Mouse (Mus musculus): ENCODE data around the gene Cd9. TPM values are rescaled to one million over a fixed set of nuclear protein-coding genes. Genes with fewer than 3 reads are reported as not detected.

The Cd9 gene
- polyA plus RNA-seq (2016; fragmentation: Nextera tagmentation; extraction: Ambion mirVana), result 88.3 and 93.3 TPM in 2 replicates

DNA sequence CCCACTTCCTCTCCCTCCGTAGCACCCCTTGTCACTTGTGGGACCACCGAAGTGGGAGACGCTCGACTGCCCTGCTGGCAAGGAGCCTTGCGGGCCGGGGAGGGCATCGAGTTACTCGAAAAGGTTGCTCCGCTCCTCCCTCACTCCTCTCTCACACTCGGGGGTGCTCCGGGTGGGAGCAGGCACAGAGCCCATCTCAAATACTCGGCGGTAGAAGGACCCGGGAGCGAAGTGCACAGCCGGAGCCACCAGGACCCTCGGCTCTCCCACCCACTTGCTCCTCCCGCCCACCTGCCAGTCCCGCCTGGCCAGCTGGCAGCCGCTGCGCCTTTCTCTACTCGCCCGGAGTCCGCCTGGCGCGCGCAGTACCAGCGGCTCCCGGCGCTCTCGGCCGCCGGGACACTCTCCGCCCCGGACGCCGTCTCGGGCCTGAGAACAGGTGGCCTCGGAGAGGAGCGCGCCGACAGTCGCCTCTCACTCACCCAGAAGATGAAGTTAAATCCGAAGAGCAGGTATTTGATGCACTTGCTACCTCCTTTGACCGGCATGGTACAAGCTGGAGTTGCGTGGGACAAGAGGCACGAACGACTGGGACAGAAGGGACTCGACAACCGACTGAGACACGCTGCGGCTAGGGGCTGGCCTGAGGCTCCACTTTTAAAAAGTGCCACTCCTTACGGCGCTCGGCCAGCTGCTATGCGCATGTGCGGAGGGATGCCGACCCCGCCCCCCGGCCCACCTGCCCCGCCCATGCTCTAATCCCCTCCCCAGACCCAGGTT is at the start of gene Cd9:
Gene Cd9, minus strand, starts transcription at position 700 of the 780 bp plus-strand sequence.
- peaks cover 48% of the 10 kb centered on the region for H3K4me1 ChIP-seq
- H3K9me3 ChIP-seq (replicated peaks), result no peaks in the 10 kb centered on the region
- H3K27me3 ChIP-seq (replicated peaks), result peaks cover 42% of the 10 kb centered on the region
- WGBS (ENCODE audit: insufficient replicate concordance), result under 1% methylated on average over 60 of the region's 61 CpGs
- ATAC-seq, result peak; percentile 67
- no peak within 1 kb of the TSS for H3K27ac ChIP-seq
- H3K4me2 ChIP-seq, result peak within 1 kb of the TSS; percentile 83
- H3K4me3 ChIP-seq, result peak within 1 kb of the TSS; percentile 64
- H3K9ac ChIP-seq, result peak within 1 kb of the TSS; percentile 67
- H3K36me3 ChIP-seq, result no peaks in the 10 kb centered on the region

- Histone ChIP-seq H3K36me3 (no peaks in the 10 kb centered on the region), H3K9ac (no peak overlapping the region), H3K27ac (0 out of 2 replicates have a peak overlapping the region, but pooled peaks have one; percentile 8), H3K4me2 (peak overlapping the region; percentile 21; the same call in 1 of the 2 replicates), H3K4me3 (no peak overlapping the region), H3K4me1 (peaks cover 33% of the 10 kb centered on the region), H3K27me3 (replicated peaks) (0 out of 2 replicates have a peak, but pooled peaks cover 2% of the 10 kb centered on the region), H3K9me3 (replicated peaks) (no peaks in the 10 kb centered on the region)
- WGBS (ENCODE audit: insufficient replicate concordance), result 24% methylated on average over 6 of the region's 6 CpGs
- peak; percentile 77 for ATAC-seq
Measured at GRCm38 (mm10) chr6:125541296-125541695, 46.7 kb upstream of the Cd9 start.

GRCm38 (mm10) chr6:125540826-125541225 is 46.2 kb upstream of the Cd9 start:
- no peaks in the 10 kb centered on the region for H3K36me3 ChIP-seq
- peak overlapping the region; percentile 66; the same call in 1 of the 2 replicates for H3K27ac ChIP-seq
- ATAC-seq, result no peak; the same call in 1 of the 2 replicates
- 62% methylated on average over 6 of the region's 6 CpGs for WGBS (ENCODE audit: insufficient replicate concordance)
- no peaks in the 10 kb centered on the region for H3K9me3 ChIP-seq (replicated peaks)
- H3K4me3 ChIP-seq, result no peak overlapping the region
- H3K4me1 ChIP-seq, result peaks cover 33% of the 10 kb centered on the region
- H3K4me2 ChIP-seq, result peak overlapping the region; percentile 21; the same call in 1 of the 2 replicates
- H3K27me3 ChIP-seq (replicated peaks), result no peaks in the 10 kb centered on the region
- no peak overlapping the region for H3K9ac ChIP-seq

GRCm38 (mm10) chr6:125540199-125540598 is 45.6 kb upstream of the Cd9 start:
- H3K4me3 ChIP-seq, result no peak overlapping the region
- peak; percentile 46; the same call in 1 of the 2 replicates for ATAC-seq
- H3K27ac ChIP-seq, result peak overlapping the region; percentile 66; the same call in 1 of the 2 replicates

GRCm38 (mm10) chr6:125539423-125539822 is 44.8 kb upstream of the Cd9 start:
- no peak overlapping the region for H3K4me2 ChIP-seq
- H3K4me3 ChIP-seq, result no peak overlapping the region
- no peak for ATAC-seq
- WGBS (ENCODE audit: insufficient replicate concordance), result 45% methylated on average over 8 of the region's 8 CpGs
- H3K27me3 ChIP-seq (replicated peaks), result no peaks in the 10 kb centered on the region
- H3K36me3 ChIP-seq, result no peaks in the 10 kb centered on the region
- H3K9me3 ChIP-seq (replicated peaks), result no peaks in the 10 kb centered on the region
- H3K4me1 ChIP-seq, result peaks cover 39% of the 10 kb centered on the region
- 0 out of 2 replicates have a peak overlapping the region, but pooled peaks have one; percentile 3 for H3K27ac ChIP-seq
- H3K9ac ChIP-seq, result no peak overlapping the region

More at GRCm38 (mm10) chr6:125540199-125540598, 45.6 kb upstream of the Cd9 start:
- Histone ChIP-seq H3K4me1 (peaks cover 33% of the 10 kb centered on the region), H3K36me3 (no peaks in the 10 kb centered on the region), H3K9me3 (replicated peaks) (no peaks in the 10 kb centered on the region), H3K9ac (0 out of 2 replicates have a peak overlapping the region, but pooled peaks have one; percentile 28), H3K4me2 (0 out of 2 replicates have a peak overlapping the region, but pooled peaks have one; percentile 13), H3K27me3 (replicated peaks) (no peaks in the 10 kb centered on the region)
- WGBS (ENCODE audit: insufficient replicate concordance), result 37% methylated on average over 10 of the region's 10 CpGs

GRCm38 (mm10) chr6:125538469-125538868 is 43.9 kb upstream of the Cd9 start:
- Histone ChIP-seq H3K36me3 (no peaks in the 10 kb centered on the region), H3K9ac (no peak overlapping the region), H3K4me1 (peaks cover 40% of the 10 kb centered on the region), H3K9me3 (replicated peaks) (no peaks in the 10 kb centered on the region), H3K27me3 (replicated peaks) (no peaks in the 10 kb centered on the region), H3K4me3 (no peak overlapping the region), H3K4me2 (no peak overlapping the region), H3K27ac (no peak overlapping the region)
- WGBS (ENCODE audit: insufficient replicate concordance), result 65% methylated on average over 5 of the region's 5 CpGs
- no peak for ATAC-seq

- Histone ChIP-seq H3K9ac (no peak overlapping the region), H3K4me3 (no peak overlapping the region), H3K27ac (no peak overlapping the region), H3K36me3 (no peaks in the 10 kb centered on the region), H3K4me2 (no peak overlapping the region), H3K27me3 (replicated peaks) (no peaks in the 10 kb centered on the region), H3K4me1 (peaks cover 14% of the 10 kb centered on the region), H3K9me3 (replicated peaks) (no peaks in the 10 kb centered on the region)
- ATAC-seq, result no peak
- WGBS (ENCODE audit: insufficient replicate concordance), result 74% methylated on average over 5 of the region's 5 CpGs
Measured at GRCm38 (mm10) chr6:125534990-125535389, 40.4 kb upstream of the Cd9 start.

DNA sequence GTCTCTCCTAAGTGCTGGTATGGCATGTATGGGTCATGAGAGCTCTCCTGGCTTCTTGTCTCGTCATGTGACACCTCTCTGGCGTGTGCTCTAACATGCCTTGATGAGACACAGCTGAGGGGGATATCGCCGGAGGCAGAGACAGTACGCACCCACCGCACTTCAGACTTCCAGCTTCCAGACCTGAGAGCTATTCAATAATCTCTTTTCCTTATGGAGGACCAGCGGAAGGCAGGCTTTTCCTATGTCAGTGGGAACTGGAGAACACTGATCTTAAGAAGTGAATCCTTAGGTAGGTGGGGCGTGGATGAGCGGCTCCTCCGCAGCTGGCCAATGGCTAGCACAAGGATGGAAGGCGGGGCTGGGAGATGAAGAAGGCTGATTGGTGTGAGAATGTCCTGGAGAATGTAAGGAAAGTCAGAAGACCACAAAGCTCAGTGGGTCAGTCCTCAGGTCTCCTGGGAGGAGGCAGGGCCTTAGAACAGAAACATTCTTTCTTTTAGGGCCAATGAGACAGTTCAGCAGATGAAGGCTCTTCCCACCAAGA is 38.6 kb upstream of the Cd9 start:
- Histone ChIP-seq H3K4me1 (peaks cover 17% of the 10 kb centered on the region; the same call in 1 of the 2 replicates), H3K27me3 (replicated peaks) (no peaks in the 10 kb centered on the region), H3K4me2 (no peak overlapping the region), H3K36me3 (no peaks in the 10 kb centered on the region), H3K4me3 (no peak overlapping the region), H3K9me3 (replicated peaks) (no peaks in the 10 kb centered on the region), H3K27ac (no peak overlapping the region), H3K9ac (no peak overlapping the region)
- 75% methylated on average over 11 of the region's 11 CpGs for WGBS (ENCODE audit: insufficient replicate concordance)
- no peak for ATAC-seq

DNA sequence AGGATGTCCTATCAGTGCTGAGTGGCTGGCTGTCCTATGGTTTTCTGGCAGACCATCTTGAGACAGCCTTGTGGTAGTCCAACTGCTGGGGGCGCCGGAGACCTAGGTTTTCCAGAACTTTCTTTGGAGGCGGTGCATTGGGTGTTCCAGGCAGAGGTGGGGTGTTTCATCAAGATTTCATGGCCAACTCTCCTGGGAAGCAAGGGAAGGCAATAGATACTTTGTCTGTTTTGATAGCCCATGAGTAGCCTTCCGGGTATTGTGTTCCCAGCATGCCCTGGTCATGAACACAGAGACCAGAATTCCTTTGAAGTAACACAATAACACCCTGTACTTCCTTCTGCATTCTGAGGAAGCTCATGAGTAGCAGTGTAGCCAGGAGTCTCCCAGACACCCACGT is 34.9 kb upstream of the Cd9 start:
- H3K4me3 ChIP-seq, result no peak overlapping the region
- H3K27me3 ChIP-seq (replicated peaks), result no peaks in the 10 kb centered on the region
- no peaks in the 10 kb centered on the region for H3K36me3 ChIP-seq
- H3K4me1 ChIP-seq, result peaks cover 18% of the 10 kb centered on the region; the same call in 1 of the 2 replicates
- no peak overlapping the region for H3K4me2 ChIP-seq
- 61% methylated on average over 5 of the region's 5 CpGs for WGBS (ENCODE audit: insufficient replicate concordance)
- H3K9ac ChIP-seq, result no peak overlapping the region
- H3K27ac ChIP-seq, result no peak overlapping the region
- no peaks in the 10 kb centered on the region for H3K9me3 ChIP-seq (replicated peaks)
- 0 out of 2 replicates have a peak, but pooled peaks have one; percentile 25 for ATAC-seq

- Histone ChIP-seq H3K27me3 (replicated peaks) (no peaks in the 10 kb centered on the region), H3K4me2 (no peak overlapping the region), H3K9me3 (replicated peaks) (no peaks in the 10 kb centered on the region), H3K4me1 (0 out of 2 replicates have a peak, but pooled peaks cover 16% of the 10 kb centered on the region), H3K9ac (no peak overlapping the region), H3K4me3 (no peak overlapping the region), H3K36me3 (no peaks in the 10 kb centered on the region), H3K27ac (no peak overlapping the region)
- ATAC-seq, result no peak
- 69% methylated on average over 9 of the region's 9 CpGs for WGBS (ENCODE audit: insufficient replicate concordance)
Measured at GRCm38 (mm10) chr6:125528614-125529200, 34.1 kb upstream of the Cd9 start.

DNA sequence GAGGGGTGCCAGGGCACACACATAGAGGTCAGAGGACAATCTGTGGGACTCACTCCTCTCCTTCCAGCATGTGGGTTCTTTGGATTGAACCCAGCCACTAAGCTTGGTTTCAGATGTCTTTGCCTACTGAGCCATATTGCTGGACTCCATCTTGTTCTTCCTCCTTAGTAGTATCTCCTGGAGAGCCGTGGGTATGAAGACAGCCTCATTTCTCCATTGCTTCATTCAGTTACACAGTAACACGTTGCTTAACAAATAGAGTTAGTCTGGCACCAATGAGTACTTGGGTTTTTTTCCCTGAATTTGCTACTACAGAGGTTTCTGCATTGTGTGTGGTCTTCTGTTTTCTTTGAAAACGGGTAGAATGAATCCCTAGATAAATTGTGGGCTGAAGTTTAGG is 31.5 kb upstream of the Cd9 start:
- Histone ChIP-seq H3K9me3 (replicated peaks) (no peaks in the 10 kb centered on the region), H3K4me1 (0 out of 2 replicates have a peak, but pooled peaks cover 16% of the 10 kb centered on the region), H3K4me2 (no peak overlapping the region), H3K9ac (no peak overlapping the region), H3K4me3 (no peak overlapping the region), H3K27me3 (replicated peaks) (no peaks in the 10 kb centered on the region), H3K27ac (no peak overlapping the region), H3K36me3 (no peaks in the 10 kb centered on the region)
- no peak for ATAC-seq
- WGBS (ENCODE audit: insufficient replicate concordance), result 42% methylated on average over 3 of the region's 3 CpGs

GRCm38 (mm10) chr6:125524027-125524426 is 29.4 kb upstream of the Cd9 start:
- H3K27ac ChIP-seq, result no peak overlapping the region
- no peaks in the 10 kb centered on the region for H3K36me3 ChIP-seq
- no peak overlapping the region for H3K4me2 ChIP-seq
- no peak for ATAC-seq
- no peaks in the 10 kb centered on the region for H3K9me3 ChIP-seq (replicated peaks)
- no peak overlapping the region for H3K9ac ChIP-seq
- no peak overlapping the region for H3K4me3 ChIP-seq
- 44% methylated on average over 6 of the region's 6 CpGs for WGBS (ENCODE audit: insufficient replicate concordance)
- 0 out of 2 replicates have a peak, but pooled peaks cover 13% of the 10 kb centered on the region for H3K4me1 ChIP-seq
- no peaks in the 10 kb centered on the region for H3K27me3 ChIP-seq (replicated peaks)

Data from liver, embryonic 12.5 days (tissue).